Mouse (Mus musculus) thymus, postnatal 14 days (tissue): ENCODE results near the gene Ehd4.

ENCODE experiments used
- DNase-seq: peaks from one replicate; pipeline ENCODE4 v3.0.0; 2021

Gene Ehd4

GRCm38 (mm10) chr2:120106397-120106973 lies 47.9 kb downstream of the Ehd4 start:
- DNase-seq: no peak

DNA sequence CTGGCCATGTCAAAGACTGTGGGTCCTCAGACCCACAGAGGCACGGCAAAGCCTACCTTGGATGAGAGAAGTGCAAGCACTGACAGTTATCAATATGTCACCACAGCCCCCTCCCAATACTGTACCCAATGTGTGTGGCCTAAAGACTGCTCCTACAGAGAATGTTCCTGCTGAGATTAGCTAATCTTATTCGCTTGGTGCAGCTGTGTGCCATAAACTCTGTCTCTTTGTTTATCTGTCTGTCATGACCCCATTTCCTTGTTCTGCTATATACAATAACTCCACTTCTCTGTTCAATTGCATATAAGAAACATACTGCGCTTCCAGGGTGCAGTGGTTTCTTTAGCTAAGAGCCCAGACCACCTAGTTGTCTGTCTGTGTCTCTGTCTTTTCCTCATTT lies 48.5 kb downstream of the Ehd4 start:
- DNase-seq: no peak

- no peak for DNase-seq
These were observed 51.5 kb downstream of the Ehd4 start for GRCm38 (mm10) chr2:120102881-120103280.

DNA sequence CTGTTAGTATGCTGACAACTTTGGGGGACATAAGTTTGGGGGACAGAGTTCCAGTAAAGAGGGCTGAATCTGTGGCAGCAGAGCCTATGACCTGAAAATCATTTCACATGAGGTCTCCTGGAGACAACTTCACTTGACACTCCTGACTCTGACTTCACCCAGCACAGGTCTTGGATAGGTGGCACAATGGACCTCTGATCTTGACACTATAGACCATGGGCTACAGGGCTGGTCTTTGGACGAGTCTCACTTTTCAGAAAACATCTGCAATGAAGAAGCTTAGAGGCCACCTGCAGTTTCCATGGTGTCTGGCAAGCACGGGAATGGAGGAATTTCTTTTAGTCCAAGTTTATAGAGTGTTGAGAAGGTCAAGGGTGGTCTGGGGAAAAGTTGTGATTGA lies 52.0 kb downstream of the Ehd4 start:
- no peak for DNase-seq

DNA sequence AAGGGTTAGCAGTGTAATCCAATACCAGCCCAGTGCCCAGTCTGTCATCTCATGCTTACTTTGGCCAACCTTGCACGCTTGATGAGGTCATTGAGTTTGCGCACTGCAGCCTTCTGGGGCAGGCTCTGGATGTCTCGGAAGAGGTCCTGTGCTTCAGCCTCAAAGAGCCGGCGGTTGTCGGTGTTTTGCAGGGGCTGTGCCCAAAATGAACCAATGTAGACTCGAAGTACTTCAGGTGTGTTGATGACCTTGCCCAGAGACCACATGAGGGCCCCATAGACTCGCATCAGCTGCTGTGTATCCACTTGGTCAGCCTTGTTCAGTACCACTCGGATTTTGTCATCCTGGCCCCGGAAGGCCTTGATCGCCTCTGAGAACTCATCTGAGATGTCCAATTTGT lies 52.4 kb downstream of the Ehd4 start:
- DNase-seq: no peak

DNA sequence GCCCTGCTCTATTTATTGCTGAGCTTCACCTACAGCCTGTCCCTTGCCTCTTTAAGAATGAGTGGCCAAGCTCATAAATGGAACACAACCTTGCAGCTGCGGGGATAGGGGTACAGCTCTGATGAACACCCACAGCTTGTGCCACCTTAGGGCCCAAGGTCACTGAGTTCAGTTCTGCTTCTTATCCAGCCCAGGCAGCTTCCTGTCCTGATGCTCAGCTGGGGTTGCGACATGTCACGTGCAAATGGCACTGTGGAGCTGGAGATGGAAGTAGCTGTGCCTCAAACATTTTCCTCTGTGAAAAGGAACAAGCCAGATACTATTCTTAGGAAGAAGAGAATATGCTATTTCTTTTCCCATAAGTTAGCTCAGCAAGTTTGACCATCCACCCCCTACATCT lies 54.5 kb downstream of the Ehd4 start:
- DNase-seq: no peak

DNA sequence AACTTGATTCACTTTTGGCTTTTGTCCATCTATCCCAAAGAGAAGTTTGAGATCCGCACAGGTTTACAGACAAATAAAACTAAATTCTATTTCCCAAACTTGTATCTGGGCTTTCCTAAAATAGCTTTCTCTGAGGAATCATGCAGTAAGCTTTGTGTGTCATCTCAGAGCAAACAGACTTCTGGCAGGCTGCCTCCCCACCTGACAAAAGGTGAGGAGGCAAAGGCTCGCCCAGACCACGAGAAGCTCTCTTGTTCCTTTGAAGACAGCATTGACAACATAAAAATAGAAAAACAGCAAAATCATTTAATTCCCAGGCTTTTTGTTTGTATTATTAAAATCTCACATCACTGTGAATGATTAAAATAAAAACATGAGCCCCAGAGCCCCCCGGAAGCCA lies 55.1 kb downstream of the Ehd4 start:
- DNase-seq: no peak

GRCm38 (mm10) chr2:120098781-120099202 lies 55.6 kb downstream of the Ehd4 start:
- DNase-seq: no peak

GRCm38 (mm10) chr2:120097868-120098267 lies 56.5 kb downstream of the Ehd4 start:
- DNase-seq: no peak

DNA sequence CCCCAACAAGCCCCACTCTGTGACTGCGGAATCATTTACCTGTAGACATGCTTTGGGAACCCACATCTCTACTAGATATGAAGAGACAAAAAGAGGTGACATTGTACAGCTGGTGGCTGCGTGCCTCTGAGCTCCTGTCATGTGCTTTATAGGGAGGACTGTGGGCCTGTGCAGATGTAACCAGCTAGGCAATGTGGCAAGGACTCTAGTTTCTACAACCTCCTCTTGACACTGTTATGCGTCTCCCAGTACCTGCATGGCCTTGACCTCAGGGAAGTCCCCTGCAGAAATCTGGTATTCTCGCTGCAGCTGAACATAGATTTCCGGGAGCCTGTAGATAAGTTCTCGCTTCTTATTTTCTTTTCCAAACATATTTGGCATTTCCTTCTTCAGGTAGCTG lies 57.7 kb downstream of the Ehd4 start:
- DNase-seq: no peak

DNA sequence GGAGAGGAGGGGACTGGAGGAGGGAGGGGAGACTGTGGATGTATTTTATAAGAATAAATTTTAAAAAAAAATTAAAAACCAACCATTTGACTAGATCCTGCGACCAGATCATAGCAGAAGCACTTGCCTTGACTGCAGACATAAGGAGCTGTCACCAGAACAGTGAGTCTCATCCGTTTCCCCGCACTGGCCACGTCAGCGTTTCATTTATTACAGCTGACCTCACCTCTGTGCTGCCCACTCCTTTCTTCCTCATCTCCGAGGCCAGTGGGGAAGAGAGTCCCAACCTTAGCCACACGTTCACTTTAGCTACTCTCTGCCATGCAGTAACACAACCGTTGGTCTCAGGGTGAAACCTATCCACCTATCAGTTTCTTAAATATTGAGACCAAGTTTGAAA lies 58.2 kb downstream of the Ehd4 start:
- no peak for DNase-seq

DNA sequence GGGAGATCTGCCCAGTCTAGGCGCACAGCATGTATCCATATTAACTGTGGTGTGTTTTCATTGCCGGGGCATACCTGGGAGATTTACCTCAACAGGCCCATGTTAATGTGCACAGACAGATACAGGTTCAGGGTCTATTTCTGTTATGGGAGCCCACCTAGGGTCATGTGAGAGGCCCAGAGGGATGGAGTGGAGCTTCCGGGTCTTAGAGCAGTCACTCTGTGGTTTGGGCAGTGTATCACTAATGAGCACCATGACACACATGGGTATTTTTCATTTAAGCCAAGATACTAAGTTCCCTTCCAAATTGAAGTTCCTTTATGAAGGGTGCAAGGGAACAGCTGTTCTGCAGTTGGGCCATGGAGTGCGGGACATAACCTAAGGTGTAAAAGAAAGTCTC lies 59.2 kb downstream of the Ehd4 start:
- DNase-seq: no peak

DNA sequence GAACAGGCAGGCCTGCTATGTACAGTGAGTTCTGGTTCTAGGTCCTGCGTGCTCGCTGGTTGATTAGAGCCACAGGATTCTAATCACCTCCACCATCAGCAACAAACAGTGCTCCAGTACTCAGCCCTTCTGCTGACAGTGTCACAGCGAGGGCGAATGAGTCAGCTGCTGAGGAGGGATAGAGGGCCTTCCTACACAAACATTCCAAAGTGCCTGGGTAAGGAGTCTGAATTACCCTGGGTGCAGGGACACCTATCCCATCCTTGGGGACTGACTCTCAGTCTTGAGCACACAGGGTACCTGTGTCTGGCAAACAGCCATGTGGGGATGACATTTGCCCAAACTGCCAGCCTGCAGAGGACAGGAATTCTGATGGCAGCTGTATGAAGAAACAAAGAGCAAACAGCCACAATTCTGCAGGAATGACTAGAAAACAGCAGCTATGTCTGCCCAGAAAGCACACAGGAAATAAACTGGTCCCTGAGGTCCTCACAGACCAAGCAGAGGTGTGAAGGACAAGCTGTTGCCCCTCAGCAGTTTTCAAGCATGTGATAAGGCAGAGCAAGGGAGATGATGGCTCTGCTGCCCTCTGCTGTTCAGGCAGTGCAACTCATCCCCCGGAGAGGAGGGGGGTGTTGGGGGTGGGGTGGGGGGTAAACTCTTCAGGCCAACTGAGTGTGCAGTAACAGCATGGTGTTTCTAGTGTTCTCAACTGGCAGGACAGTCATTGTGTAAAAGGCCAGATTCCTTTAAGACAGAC lies 60.6 kb downstream of the Ehd4 start:
- peak; percentile 66 for DNase-seq

- DNase-seq: no peak
These were observed 63.4 kb downstream of the Ehd4 start for GRCm38 (mm10) chr2:120090979-120091378.

GRCm38 (mm10) chr2:120087897-120088296 lies 66.5 kb downstream of the Ehd4 start:
- no peak for DNase-seq

DNA sequence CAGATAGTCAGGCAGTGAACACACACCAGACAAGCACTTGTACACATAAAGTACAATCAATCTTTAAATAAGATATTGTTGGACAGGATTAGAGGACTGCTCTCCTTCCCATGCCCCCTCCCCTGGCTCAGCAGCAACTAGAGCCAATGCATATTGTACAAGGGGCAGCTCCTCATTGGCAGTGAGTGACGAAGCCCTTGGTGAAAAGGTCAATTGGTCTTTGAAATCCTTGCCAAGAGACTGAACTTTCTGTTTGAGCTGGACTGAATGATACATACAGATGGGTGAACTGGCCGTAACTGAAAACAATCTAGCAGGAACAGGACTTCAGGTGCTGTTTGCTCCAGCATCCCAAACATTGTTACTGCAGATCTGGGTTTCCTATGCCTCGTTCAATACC lies 67.0 kb downstream of the Ehd4 start:
- no peak for DNase-seq

GRCm38 (mm10) chr2:120086038-120086437 lies 68.4 kb downstream of the Ehd4 start:
- DNase-seq: no peak

GRCm38 (mm10) chr2:120084593-120085361 lies 69.6 kb downstream of the Ehd4 start:
- DNase-seq: no peak

- DNase-seq: no peak
These were observed 72.0 kb downstream of the Ehd4 start for GRCm38 (mm10) chr2:120082416-120082815.

DNA sequence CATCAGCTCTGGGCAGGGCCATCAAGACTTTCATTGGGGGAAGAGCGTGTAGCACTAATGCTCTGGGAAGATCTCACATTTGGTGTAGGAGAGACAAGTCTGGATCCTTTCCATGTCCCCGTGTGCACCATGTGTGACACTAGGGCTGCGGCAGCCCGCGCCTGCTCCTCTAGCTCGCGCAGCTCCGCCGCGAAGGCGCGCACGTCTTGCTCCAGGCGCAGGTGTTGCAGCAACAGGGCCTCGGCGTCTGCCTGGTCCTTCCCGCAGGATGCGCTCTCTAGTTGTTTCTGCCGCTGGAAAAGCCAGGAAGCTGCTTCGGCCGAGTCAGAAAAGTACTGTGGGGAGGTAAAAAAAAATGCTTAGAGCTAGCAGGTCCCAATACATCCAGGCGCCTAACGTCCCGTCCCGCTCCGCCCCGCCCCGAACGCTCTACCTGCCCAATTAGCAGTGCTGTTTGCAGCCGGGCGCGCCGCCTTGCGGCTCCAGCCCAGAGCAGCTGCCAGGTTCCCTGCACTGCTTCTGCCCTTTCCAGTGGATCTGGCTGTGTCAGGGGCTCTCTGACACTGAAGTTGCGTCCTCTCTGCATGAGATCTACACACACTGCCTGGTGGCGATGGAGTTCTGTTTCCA lies 78.2 kb downstream of the Ehd4 start:
- DNase-seq: peak; percentile 69

- no peak for DNase-seq
These were observed 80.3 kb downstream of the Ehd4 start for GRCm38 (mm10) chr2:120074096-120074495.

- no peak for DNase-seq
These were observed 84.9 kb downstream of the Ehd4 start for GRCm38 (mm10) chr2:120069466-120069990.
